Mouse (Mus musculus) embryonic fibroblast, embryonic 13.5 days (primary cell): Measurements from ENCODE around the gene Gas2l1.

ENCODE experiments used
- CTCF ChIP-seq: IDR thresholded peaks from 2 replicates; pipeline ENCODE4 v1.5.1; 2011; ENCODE audit warnings: mild to moderate bottlenecking, control low read depth, low read length, moderate library complexity, borderline replicate concordance; ENCODE audit not compliant: insufficient read depth
- POLR2A ChIP-seq: IDR thresholded peaks from 2 replicates; pipeline ENCODE4 v1.6.1; 2011; ENCODE audit warnings: low read depth, mild to moderate bottlenecking, control low read depth, low read length, moderate library complexity

- TF ChIP-seq POLR2A (no peak), CTCF (peak; percentile 60; the same call in 1 of the 2 replicates)
Measured at GRCm38 (mm10) chr11:5015720-5016119, 49.4 kb downstream of the Gas2l1 start.
